ENCODE assay signal across 8 mouse cellular contexts in the genomic region with DNA sequence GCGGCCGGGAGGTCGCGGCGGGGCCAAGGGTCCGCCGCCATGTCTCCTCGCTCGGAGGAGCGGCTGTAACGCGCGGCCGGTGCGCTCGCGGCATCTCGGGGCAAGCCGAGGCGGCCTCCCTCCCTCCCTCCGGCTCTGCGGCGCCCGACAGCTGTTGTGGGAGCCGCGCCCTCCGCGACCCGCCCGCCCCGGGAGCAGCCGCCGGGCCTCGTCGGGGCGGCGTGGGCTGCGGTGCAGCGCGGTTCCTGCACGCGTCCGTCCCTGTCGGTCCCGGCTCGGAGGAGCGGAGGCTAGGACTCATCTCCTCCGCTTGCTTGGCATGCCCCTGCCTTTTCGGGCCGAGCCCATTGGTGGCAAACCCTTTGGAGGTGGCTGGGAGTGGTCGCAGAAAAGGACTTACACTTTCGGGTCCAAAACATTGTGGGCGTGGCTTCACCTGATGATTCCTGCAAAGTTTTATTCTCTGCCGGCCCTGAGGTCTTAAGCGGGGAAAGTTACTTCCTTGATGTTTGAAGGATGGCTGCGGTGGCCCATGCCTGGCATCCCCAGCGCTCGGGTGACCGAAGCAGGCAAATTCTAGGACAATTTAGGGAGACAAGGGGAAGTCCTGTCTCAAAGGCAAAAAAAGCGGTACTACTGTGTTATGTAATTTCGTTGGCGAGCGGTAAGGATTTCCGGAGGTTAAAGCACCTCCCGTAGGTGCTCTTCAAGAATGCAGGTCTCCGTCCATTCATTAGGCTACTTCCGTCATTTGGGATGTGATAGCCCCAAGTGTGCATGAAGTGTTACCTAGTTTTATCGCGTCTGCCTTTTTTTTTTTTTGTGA. TPM values are rescaled to one million over a fixed set of nuclear protein-coding genes. Genes with fewer than 3 reads are reported as not detected.
DNase-seq lines count a peak whose midpoint lies in the region; ATAC-seq and TF ChIP-seq lines count a peak whose summit lies in the region.

No protein-coding gene starts in this region.

- H3K4me3 ChIP-seq in cortical plate, adult 2 months (ENCODE audit: insufficient read depth, low read length): peak overlapping the region; percentile 95
- H3K4me3 ChIP-seq in lung, adult 2 months (replicated peaks; ENCODE audit: extremely low read depth, low read depth, low read length): peak overlapping the region; percentile 72
- peak overlapping the region; percentile 99 for H3K4me3 ChIP-seq in neural tube, embryonic 13.5 days

- TF ChIP-seq CTCF in cortical plate, adult 2 months (IDR thresholded peaks at IDR 0.05; ENCODE audit: extremely low read depth, insufficient read depth, low read length): no peak
- TF ChIP-seq CTCF in lung, adult 2 months (IDR thresholded peaks at IDR 0.05; ENCODE audit: insufficient read depth, low read length): no peak

- no peaks in the 10 kb centered on the region for H3K27me3 ChIP-seq in neural tube, embryonic 13.5 days

- peak overlapping the region; percentile 72; the same call in 1 of the 2 replicates for H3K27ac ChIP-seq in cortical plate, adult 2 months (ENCODE audit: insufficient read depth, low read length)
- peak overlapping the region; percentile 98 for H3K27ac ChIP-seq in neural tube, embryonic 13.5 days (replicated peaks)

- H3K4me2 ChIP-seq in neural tube, embryonic 13.5 days: peak overlapping the region; percentile 87

- no peaks in the 10 kb centered on the region for H3K36me3 ChIP-seq in neural tube, embryonic 13.5 days

- peak; percentile 32 for ATAC-seq in CD4-positive, CD25-positive, alpha-beta regulatory T cell, adult 4 months
- peak; percentile 73 for ATAC-seq in neural tube, embryonic 13.5 days (ENCODE audit: low read depth)

- under 1% methylated on average over 69 of the region's 69 CpGs for WGBS in lung, adult 2 months
- 1% methylated on average over 52 of the region's 69 CpGs for WGBS in neural tube, embryonic 13.5 days

- H3K9ac ChIP-seq in neural tube, embryonic 13.5 days: peak overlapping the region; percentile 95

- H3K9me3 ChIP-seq in neural tube, embryonic 13.5 days: no peaks in the 10 kb centered on the region

- H3K4me1 ChIP-seq in cortical plate, adult 2 months (ENCODE audit: control insufficient read depth, insufficient read depth, low read length): no peaks in the 10 kb centered on the region
- peaks cover 8% of the 10 kb centered on the region for H3K4me1 ChIP-seq in lung, adult 2 months (ENCODE audit: control insufficient read depth, insufficient read depth, low read length)
- peaks cover 20% of the 10 kb centered on the region for H3K4me1 ChIP-seq in neural tube, embryonic 13.5 days (replicated peaks)

- peak; percentile 67 to 89 for DNase-seq in adrenal gland, adult (ENCODE audit: inconsistent age in 2 of 2, low spot score in 1 of 2)
- DNase-seq in adrenal gland, postnatal 14 days: no peak
- peak; percentile 42 for DNase-seq in heart, adult 8-10 months (ENCODE audit: low spot score)
- peak; percentile 73 for DNase-seq in kidney, adult 9 months
- peak; percentile 68 for DNase-seq in lung, adult 2 months

- no peak for TF ChIP-seq POLR2A in cortical plate, adult 2 months (IDR thresholded peaks at IDR 0.05; ENCODE audit: extremely low read depth, insufficient read depth, low read length)
- TF ChIP-seq POLR2A in lung, adult 2 months (IDR thresholded peaks at IDR 0.05; ENCODE audit: borderline replicate concordance, extremely low read depth, low read depth, low read length): peak; percentile 10; the same call in 1 of the 2 replicates

RNA-seq across cellular contexts. Expression of a gene that starts 0.7 kb away (rescaled TPM):
- 33.6 and 43.6 TPM in 2 replicates for total RNA-seq in adrenal gland, postnatal 14 days (2021)
- polyA plus RNA-seq in CD4-positive, CD25-positive, alpha-beta regulatory T cell, adult 4 months (2017; shearing (Covaris generic)): 100 to 1,000 TPM in 1 of 2 experiments, 10 to 100 TPM in 1; 90.1 to 129 TPM
- 19.6 and 22.0 TPM in 2 replicates for polyA plus RNA-seq in cortical plate, adult 2 months (2012; rRNA removed)
- total RNA-seq in heart, adult 8-10 months (2022): 10 to 100 TPM; 12.7 to 25.2 (median 15.9) TPM
- 6.1 and 10.7 TPM in 2 replicates for polyA plus RNA-seq in lung, adult 2 months (2012; rRNA removed)
- 29.9 and 31.2 TPM in 2 replicates for polyA plus RNA-seq in neural tube, embryonic 13.5 days (2015; fragmentation: Nextera tagmentation; extraction: Ambion mirVana)

RNA-seq across cellular contexts. Expression of a gene that starts 51.0 kb away (rescaled TPM):
- 9.3 and 11.1 TPM in 2 replicates for total RNA-seq in adrenal gland, postnatal 14 days (2021)
- polyA plus RNA-seq in CD4-positive, CD25-positive, alpha-beta regulatory T cell, adult 4 months (2017; shearing (Covaris generic)): 10 to 100 TPM; 15.2 to 25.6 TPM
- 0.74 and 0.96 TPM in 2 replicates for polyA plus RNA-seq in cortical plate, adult 2 months (2012; rRNA removed)
- 1 to 10 TPM in 1 of 4 experiments, under 1 TPM in 3; 0.60 to 1.5 (median 0.75) TPM for total RNA-seq in heart, adult 8-10 months (2022)
- 1.8 and 3.2 TPM in 2 replicates for polyA plus RNA-seq in lung, adult 2 months (2012; rRNA removed)
- polyA plus RNA-seq in neural tube, embryonic 13.5 days (2015; fragmentation: Nextera tagmentation; extraction: Ambion mirVana): 16.4 and 22.0 TPM in 2 replicates
